24 mouse cellular contexts compared by ENCODE assay signal in genomic region chr2:145541695-145542094, GRCm38 (mm10).
DNase-seq lines count a peak whose midpoint lies in the region; ATAC-seq and TF ChIP-seq lines count a peak whose summit lies in the region.
"Had no signal": no experiment of that assay in that cellular context is flagged by ENCODE, and none has a peak within 500 bp of the region (broad histone marks: within the 10 kb centered on the region; RNA-seq: fewer than 3 reads in every experiment).

No protein-coding gene starts in this region.

- H3K79me3 ChIP-seq in C2C12 (ENCODE audit: low read depth): no peaks in the 10 kb centered on the region

- H3K79me2 ChIP-seq in C2C12 (ENCODE audit: control insufficient read depth, insufficient read depth) (no peaks in the 10 kb centered on the region), CH12.LX (replicated peaks; ENCODE audit: control insufficient read depth, extremely low read depth, insufficient read depth, poor library complexity, severe bottlenecking) (no peaks in the 10 kb centered on the region)

- no peaks in the 10 kb centered on the region for H3K36me3 ChIP-seq in midbrain, embryonic 11.5 days (ENCODE audit: control insufficient read depth, insufficient read depth, low read length)
- no peaks in the 10 kb centered on the region for H3K36me3 ChIP-seq in midbrain, embryonic 13.5 days
- H3K36me3 ChIP-seq in C2C12 (ENCODE audit: control insufficient read depth, insufficient read depth) (no peaks in the 10 kb centered on the region), CH12.LX (replicated peaks in 1 of 2; ENCODE audit: control insufficient read depth in 1 of 2, insufficient read depth in 1 of 2, low read length in 1 of 2) (no peaks in the 10 kb centered on the region)
- H3K36me3 ChIP-seq in kidney, embryonic 15.5 days: no peaks in the 10 kb centered on the region
- H3K36me3 ChIP-seq: G1E had no signal

- H3K4me2 ChIP-seq in midbrain, embryonic 11.5 days: no peak overlapping the region
- no peak overlapping the region for H3K4me2 ChIP-seq in midbrain, embryonic 13.5 days (replicated peaks)
- H3K4me2 ChIP-seq in CH12.LX (ENCODE audit: insufficient read depth, low read depth, poor library complexity, severe bottlenecking): no peak overlapping the region
- H3K4me2 ChIP-seq in kidney, embryonic 15.5 days: no peak overlapping the region

- 83% methylated on average over 1 of the region's 1 CpGs for WGBS in midbrain, embryonic 11.5 days
- WGBS in midbrain, embryonic 13.5 days: 89% methylated on average over 1 of the region's 1 CpGs
- WGBS in kidney, embryonic 15.5 days: 84% methylated on average over 1 of the region's 1 CpGs

- H3ac ChIP-seq in C2C12 (ENCODE audit: control insufficient read depth, insufficient read length, low read depth): no peak overlapping the region

- H3K9me3 ChIP-seq in midbrain, embryonic 11.5 days (ENCODE audit: control insufficient read depth, low read length): no peaks in the 10 kb centered on the region
- no peaks in the 10 kb centered on the region for H3K9me3 ChIP-seq in midbrain, embryonic 13.5 days
- H3K9me3 ChIP-seq in CH12.LX (replicated peaks; ENCODE audit: low read length): no peaks in the 10 kb centered on the region
- H3K9me3 ChIP-seq in kidney, embryonic 15.5 days (replicated peaks): no peaks in the 10 kb centered on the region

- no peak overlapping the region for H3K9ac ChIP-seq in midbrain, embryonic 11.5 days (ENCODE audit: low read length)
- no peak overlapping the region for H3K9ac ChIP-seq in midbrain, embryonic 13.5 days (replicated peaks)
- H3K9ac ChIP-seq in CH12.LX (ENCODE audit: insufficient read depth, low read depth): no peak overlapping the region
- no peak overlapping the region for H3K9ac ChIP-seq in kidney, embryonic 15.5 days

- no peaks in the 10 kb centered on the region for H3K27me3 ChIP-seq in midbrain, embryonic 11.5 days (ENCODE audit: control insufficient read depth, insufficient read depth, low read length)
- H3K27me3 ChIP-seq in midbrain, embryonic 13.5 days: no peaks in the 10 kb centered on the region
- no peaks in the 10 kb centered on the region for H3K27me3 ChIP-seq in C2C12 (ENCODE audit: control insufficient read depth, insufficient read depth, insufficient read length)
- H3K27me3 ChIP-seq in CH12.LX (replicated peaks): no peaks in the 10 kb centered on the region
- no peaks in the 10 kb centered on the region for H3K27me3 ChIP-seq in kidney, embryonic 15.5 days
- H3K27me3 ChIP-seq: Patski had no signal

- no peak for ATAC-seq in midbrain, embryonic 11.5 days (ENCODE audit: low FRiP score)
- no peak for ATAC-seq in midbrain, embryonic 13.5 days
- ATAC-seq in kidney, embryonic 15.5 days (replicated peaks; ENCODE audit: low FRiP score): no peak
- ATAC-seq: activated CD4-positive, CD25-positive, alpha-beta regulatory T cell, adult 4 months; CD4-positive, CD25-positive, alpha-beta regulatory T cell, adult 4 months; Patski had no signal

- peak; percentile 2 for DNase-seq in midbrain, embryonic 11.5 days (ENCODE audit: low spot score, missing footprints)
- DNase-seq in 416B (ENCODE audit: low read depth): peak; percentile 5
- no peak for DNase-seq in CH12.LX (ENCODE audit: extremely low read depth)
- no peak for DNase-seq in left cerebral cortex, adult 11 months (ENCODE audit: low spot score)
- DNase-seq in cerebellum, adult 11 months: no peak
- DNase-seq: adrenal gland, adult 2 months; adrenal gland, adult 8-10 months; adrenal gland, postnatal 10 days; adrenal gland, postnatal 14 days; adrenal gland, postnatal 25 days; adrenal gland, postnatal 36 days; B cell, adult 2 months; cerebellum, adult 11-12 months; cerebellum, adult 18-20 months; cerebellum, adult 2 months; cerebellum, adult 8-10 months; cerebellum, adult 9-10 months had no signal

- no peak for TF ChIP-seq POLR2A in CH12.LX (IDR thresholded peaks at IDR 0.05; ENCODE audit: low read depth, low read length)

- no peak overlapping the region for H3K27ac ChIP-seq in midbrain, embryonic 11.5 days (ENCODE audit: low read depth, low read length)
- no peak overlapping the region for H3K27ac ChIP-seq in midbrain, embryonic 13.5 days
- H3K27ac ChIP-seq in CH12.LX (ENCODE audit: insufficient read depth, low read depth): no peak overlapping the region
- no peak overlapping the region for H3K27ac ChIP-seq in kidney, embryonic 15.5 days

- no peak for TF ChIP-seq CTCF in C2C12 (IDR thresholded peaks at IDR 0.05; ENCODE audit: control insufficient read depth, insufficient read depth, insufficient read length)
- no peak for TF ChIP-seq CTCF in CH12.LX (conservative IDR thresholded peaks at IDR 0.05 in 1 of 2, IDR thresholded peaks at IDR 0.05 in 1 of 2; ENCODE audit: low read depth in 2 of 2, low read length in 2 of 2)

- no peaks in the 10 kb centered on the region for H3K4me1 ChIP-seq in midbrain, embryonic 11.5 days (ENCODE audit: control insufficient read depth, insufficient read depth, low read length)
- H3K4me1 ChIP-seq in midbrain, embryonic 13.5 days (replicated peaks): no peaks in the 10 kb centered on the region
- no peaks in the 10 kb centered on the region for H3K4me1 ChIP-seq in CH12.LX (ENCODE audit: control insufficient read depth in 1 of 2, insufficient read depth in 2 of 2)
- no peaks in the 10 kb centered on the region for H3K4me1 ChIP-seq in kidney, embryonic 15.5 days

- dilution Hi-C loops in CH12.LX (cut with MboI; ENCODE audit: extremely low pct_ligation_motif_present, extremely low pct_unique_long_range_greater_than_20kb, low sequenced_read_pairs): no loop called here

- H3K4me3 ChIP-seq in midbrain, embryonic 11.5 days (ENCODE audit: low read depth, low read length): no peak overlapping the region
- no peak overlapping the region for H3K4me3 ChIP-seq in midbrain, embryonic 13.5 days (replicated peaks)
- H3K4me3 ChIP-seq in C2C12 (ENCODE audit: insufficient read depth, poor library complexity, severe bottlenecking): no peak overlapping the region
- H3K4me3 ChIP-seq in CH12.LX (replicated peaks in 1 of 3; ENCODE audit: low read depth in 2 of 3, low read length in 2 of 3, poor library complexity in 1 of 3): no peak overlapping the region
- H3K4me3 ChIP-seq in kidney, embryonic 15.5 days (replicated peaks): no peak overlapping the region

- TF ChIP-seq EP300 in CH12.LX (IDR thresholded peaks at IDR 0.05; ENCODE audit: low read length): no peak

- TF ChIP-seq RAD21 in CH12.LX (IDR thresholded peaks at IDR 0.05; ENCODE audit: low read depth, low read length): no peak

- in situ Hi-C loops in CH12.LX (cut with MboI; ENCODE audit: low pct_ligation_motif_present, low pct_unique_long_range_greater_than_20kb, low sequenced_read_pairs): no loop called here

TF ChIP-seq in C2C12, 6 proteins besides CTCF, POLR2A, EP300 and RAD21:
- TF ChIP-seq USF1 (IDR thresholded peaks at IDR 0.05; ENCODE audit: low read depth) (peak; percentile 43), CEBPB (IDR thresholded peaks at IDR 0.05; ENCODE audit: low read depth) (no peak)

TF ChIP-seq in CH12.LX, 34 proteins besides CTCF, POLR2A, EP300 and RAD21:
- TF ChIP-seq IRF4 (IDR thresholded peaks at IDR 0.05; ENCODE audit: low read depth, low read length): no peak
- TF ChIP-seq USF2 (conservative IDR thresholded peaks at IDR 0.05; ENCODE audit: low read depth, low read length): peak; percentile 74
- TF ChIP-seq ELF1 (IDR thresholded peaks at IDR 0.05; ENCODE audit: low read depth, low read length): peak; percentile 56; the same call in 1 of the 2 replicates
- peak; percentile 53 for TF ChIP-seq USF1 (IDR thresholded peaks at IDR 0.05; ENCODE audit: low read depth, low read length)

Comparison
In these comparisons a context has a peak if more than half of its experiments do, and no peak if none do; other contexts are left out.
1. DNase-seq: peak in midbrain, embryonic 11.5 days (single experiment) and 416B (single experiment); none in CH12.LX (single experiment), left cerebral cortex, adult 11 months (single experiment) and cerebellum, adult 11 months (single experiment).